Mouse (Mus musculus): Measurements from ENCODE around the gene Cmip. TPM values are rescaled to one million over a fixed set of nuclear protein-coding genes. Genes with fewer than 3 reads are reported as not detected.
A peak's percentile ranks its signal among the peaks of the same experiment; 100 is the strongest.

Cmip gene
- polyA plus RNA-seq, 1 experiment from 2014 or later: 22.6 TPM

GRCm38 (mm10) chr8:117440759-117441158 lies 183.9 kb downstream of the Cmip start:
- Histone ChIP-seq H3K27me3 (ENCODE audit: insufficient read depth, low read length) (no peaks in the 10 kb centered on the region), H3K27ac (ENCODE audit: low read depth) (peak overlapping the region; percentile 66), H3K9me3 (ENCODE audit: low read length) (no peaks in the 10 kb centered on the region), H3K36me3 (replicated peaks; ENCODE audit: insufficient read depth, low read length) (peaks cover 49% of the 10 kb centered on the region), H3K4me1 (ENCODE audit: insufficient read depth) (peaks cover 5% of the 10 kb centered on the region; the same call in 1 of the 2 replicates), H3K4me2 (ENCODE audit: low read depth, low read length) (0 out of 2 replicates have a peak overlapping the region, but pooled peaks have one; percentile 32), H3K9ac (replicated peaks) (no peak overlapping the region), H3K4me3 (ENCODE audit: low read depth, low read length) (no peak overlapping the region)
- DNase-seq (no peak), ATAC-seq (peak; percentile 84)
- peak; percentile 17; the same call in 1 of the 2 replicates for TF ChIP-seq EP300 (IDR thresholded peaks at IDR 0.05; ENCODE audit: low read depth)
- TF ChIP-seq CTCF (IDR thresholded peaks at IDR 0.05; ENCODE audit: low read depth): no peak
- 56% methylated on average over 6 of the region's 6 CpGs for WGBS (ENCODE audit: insufficient replicate concordance)

DNA sequence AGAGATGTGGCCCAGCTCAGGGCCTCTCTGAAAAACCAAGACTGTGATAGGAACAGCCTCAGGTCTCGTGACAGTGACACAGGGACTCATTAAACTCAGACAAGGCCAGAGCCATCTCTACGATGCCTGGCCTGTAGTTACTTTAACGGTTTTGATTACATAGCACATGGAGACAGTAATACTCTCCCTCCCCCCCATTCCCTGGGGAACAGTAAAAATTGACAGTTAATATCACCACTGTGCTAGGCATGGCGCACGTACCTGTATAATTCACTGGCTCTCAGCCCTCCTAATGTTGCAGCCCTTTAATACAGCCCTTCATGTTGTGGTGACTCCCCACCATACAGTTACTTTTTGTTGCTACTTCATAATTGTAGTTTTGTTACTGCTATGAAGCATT lies 188.6 kb downstream of the Cmip start:
- Histone ChIP-seq H3K9me3 (ENCODE audit: low read length) (no peaks in the 10 kb centered on the region), H3K36me3 (replicated peaks; ENCODE audit: insufficient read depth, low read length) (peaks cover 48% of the 10 kb centered on the region), H3K4me3 (ENCODE audit: low read depth, low read length) (no peak overlapping the region), H3K9ac (replicated peaks) (no peak overlapping the region), H3K27ac (ENCODE audit: low read depth) (no peak overlapping the region), H3K27me3 (ENCODE audit: insufficient read depth, low read length) (no peaks in the 10 kb centered on the region), H3K4me1 (ENCODE audit: insufficient read depth) (0 out of 2 replicates have a peak, but pooled peaks cover under 1% of the 10 kb centered on the region), H3K4me2 (ENCODE audit: low read depth, low read length) (no peak overlapping the region)
- no peak for TF ChIP-seq EP300 (IDR thresholded peaks at IDR 0.05; ENCODE audit: low read depth)
- TF ChIP-seq CTCF (IDR thresholded peaks at IDR 0.05; ENCODE audit: low read depth): no peak
- no peak for ATAC-seq
- DNase-seq: no peak
- 91% methylated on average over 5 of the region's 5 CpGs for WGBS (ENCODE audit: insufficient replicate concordance)

DNA sequence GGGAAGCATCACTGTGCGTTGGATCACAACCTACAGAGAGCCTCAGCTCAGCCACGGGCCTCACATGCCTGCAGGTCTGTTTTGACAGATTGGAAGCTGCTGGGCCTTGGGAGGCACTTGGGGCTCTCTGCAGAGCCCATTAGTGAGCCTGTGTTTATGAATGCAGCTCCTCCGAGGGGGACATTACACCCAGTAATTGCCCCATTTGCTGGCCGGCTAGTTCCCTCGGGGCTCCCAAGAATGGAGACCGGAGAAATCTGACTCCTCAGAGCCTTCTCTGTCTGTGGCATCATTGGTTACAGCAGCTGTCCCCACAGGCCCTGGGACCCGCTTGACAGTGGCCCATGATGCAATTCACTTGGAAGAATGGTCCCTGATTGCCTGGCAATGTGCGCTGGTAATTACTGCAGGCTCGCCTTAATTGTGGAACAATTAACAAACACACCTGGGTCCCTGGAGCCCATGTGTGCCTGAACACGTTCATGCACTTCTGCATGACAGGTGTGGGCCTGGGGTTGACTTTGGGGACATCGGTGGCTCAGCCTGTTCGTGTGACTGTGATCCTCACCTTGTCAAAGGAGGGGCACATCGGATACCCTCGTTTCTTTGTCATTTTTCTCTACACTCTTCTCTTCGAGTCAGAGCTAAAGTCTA lies 189.6 kb downstream of the Cmip start:
- Histone ChIP-seq H3K27me3 (ENCODE audit: insufficient read depth, low read length) (no peaks in the 10 kb centered on the region), H3K9me3 (ENCODE audit: low read length) (no peaks in the 10 kb centered on the region), H3K4me1 (ENCODE audit: insufficient read depth) (no peaks in the 10 kb centered on the region), H3K4me3 (ENCODE audit: low read depth, low read length) (no peak overlapping the region), H3K9ac (replicated peaks) (no peak overlapping the region), H3K27ac (ENCODE audit: low read depth) (no peak overlapping the region), H3K36me3 (replicated peaks; ENCODE audit: insufficient read depth, low read length) (peaks cover 56% of the 10 kb centered on the region), H3K4me2 (ENCODE audit: low read depth, low read length) (no peak overlapping the region)
- DNase-seq (no peak), ATAC-seq (no peak)
- no peak for TF ChIP-seq CTCF (IDR thresholded peaks at IDR 0.05; ENCODE audit: low read depth)
- TF ChIP-seq EP300 (IDR thresholded peaks at IDR 0.05; ENCODE audit: low read depth): no peak
- 88% methylated on average over 15 of the region's 15 CpGs for WGBS (ENCODE audit: insufficient replicate concordance)

DNA sequence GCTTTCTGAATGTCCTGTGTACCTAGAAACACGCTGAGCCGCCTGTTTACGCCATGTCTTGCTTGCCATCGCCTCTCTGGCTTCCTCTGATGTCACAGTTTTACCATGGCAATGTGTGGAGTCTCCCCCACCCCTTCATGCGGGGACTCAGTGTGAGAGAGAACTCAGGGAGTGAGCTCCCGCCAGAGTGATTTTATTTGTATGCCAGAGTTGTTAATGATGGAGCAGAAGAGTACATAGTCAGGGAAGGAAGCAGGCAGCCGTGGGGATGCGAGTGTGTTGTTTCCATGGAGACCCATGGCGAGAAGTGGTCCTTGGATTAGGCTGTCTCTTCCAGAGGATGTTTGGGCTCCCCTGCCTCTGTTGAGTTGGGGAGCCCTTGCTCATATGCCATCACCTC lies 194.2 kb downstream of the Cmip start:
- no peaks in the 10 kb centered on the region for H3K27me3 ChIP-seq (ENCODE audit: insufficient read depth, low read length)
- no peaks in the 10 kb centered on the region for H3K4me1 ChIP-seq (ENCODE audit: insufficient read depth)
- ATAC-seq (no peak), DNase-seq (no peak)
- H3K27ac ChIP-seq (ENCODE audit: low read depth): no peak overlapping the region
- H3K9me3 ChIP-seq (ENCODE audit: low read length): no peaks in the 10 kb centered on the region
- no peak overlapping the region for H3K9ac ChIP-seq (replicated peaks)
- H3K4me2 ChIP-seq (ENCODE audit: low read depth, low read length): no peak overlapping the region
- peaks cover 86% of the 10 kb centered on the region for H3K36me3 ChIP-seq (replicated peaks; ENCODE audit: insufficient read depth, low read length)
- WGBS (ENCODE audit: insufficient replicate concordance): 88% methylated on average over 9 of the region's 9 CpGs
- no peak for TF ChIP-seq CTCF (IDR thresholded peaks at IDR 0.05; ENCODE audit: low read depth)
- TF ChIP-seq EP300 (IDR thresholded peaks at IDR 0.05; ENCODE audit: low read depth): no peak
- H3K4me3 ChIP-seq (ENCODE audit: low read depth, low read length): no peak overlapping the region

GRCm38 (mm10) chr8:117453974-117454373 lies 197.1 kb downstream of the Cmip start:
- Histone ChIP-seq H3K9ac (replicated peaks) (no peak overlapping the region), H3K36me3 (replicated peaks; ENCODE audit: insufficient read depth, low read length) (peaks cover 88% of the 10 kb centered on the region), H3K27ac (ENCODE audit: low read depth) (no peak overlapping the region), H3K4me2 (ENCODE audit: low read depth, low read length) (no peak overlapping the region), H3K4me3 (ENCODE audit: low read depth, low read length) (no peak overlapping the region), H3K4me1 (ENCODE audit: insufficient read depth) (no peaks in the 10 kb centered on the region), H3K27me3 (ENCODE audit: insufficient read depth, low read length) (no peaks in the 10 kb centered on the region), H3K9me3 (ENCODE audit: low read length) (no peaks in the 10 kb centered on the region)
- WGBS (ENCODE audit: insufficient replicate concordance): 83% methylated on average over 6 of the region's 6 CpGs
- TF ChIP-seq CTCF (IDR thresholded peaks at IDR 0.05; ENCODE audit: low read depth) (no peak), EP300 (IDR thresholded peaks at IDR 0.05; ENCODE audit: low read depth) (no peak)
- DNase-seq (no peak), ATAC-seq (peak; percentile 28)

DNA sequence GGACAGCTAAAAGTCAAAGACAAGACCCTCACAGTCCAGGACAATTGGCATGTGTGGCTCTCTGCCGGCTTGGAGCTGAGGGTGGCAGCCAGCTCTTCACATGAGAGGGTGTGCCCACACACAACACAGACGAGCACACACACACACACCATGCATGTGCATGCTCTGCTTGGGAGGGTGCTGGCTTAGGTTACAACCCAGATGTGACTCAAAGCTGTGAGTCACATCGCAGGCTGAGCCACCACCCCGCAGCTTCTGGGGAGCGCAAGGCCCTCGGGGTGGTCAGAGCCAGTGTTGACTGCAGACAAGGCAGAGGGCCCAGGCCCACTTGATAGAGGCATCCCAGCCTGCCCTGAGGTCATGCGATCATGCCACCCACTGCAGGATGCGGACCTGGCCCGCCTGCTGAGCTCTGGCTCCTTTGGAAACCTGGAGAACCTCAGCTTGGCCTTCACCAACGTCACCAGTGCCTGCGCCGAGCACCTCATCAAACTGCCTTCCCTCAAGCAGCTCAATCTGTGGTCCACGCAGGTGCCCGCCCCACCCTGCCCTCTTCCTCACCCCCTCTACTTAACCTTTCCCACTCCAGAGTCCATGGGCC lies 197.8 kb downstream of the Cmip start:
- Histone ChIP-seq H3K9ac (replicated peaks) (no peak overlapping the region), H3K36me3 (replicated peaks; ENCODE audit: insufficient read depth, low read length) (peaks cover 93% of the 10 kb centered on the region), H3K4me1 (ENCODE audit: insufficient read depth) (no peaks in the 10 kb centered on the region), H3K27me3 (ENCODE audit: insufficient read depth, low read length) (no peaks in the 10 kb centered on the region), H3K4me2 (ENCODE audit: low read depth, low read length) (no peak overlapping the region), H3K9me3 (ENCODE audit: low read length) (no peaks in the 10 kb centered on the region), H3K27ac (ENCODE audit: low read depth) (no peak overlapping the region), H3K4me3 (ENCODE audit: low read depth, low read length) (no peak overlapping the region)
- 94% methylated on average over 14 of the region's 14 CpGs for WGBS (ENCODE audit: insufficient replicate concordance)
- no peak for TF ChIP-seq CTCF (IDR thresholded peaks at IDR 0.05; ENCODE audit: low read depth)
- TF ChIP-seq EP300 (IDR thresholded peaks at IDR 0.05; ENCODE audit: low read depth): no peak
- DNase-seq: no peak
- no peak for ATAC-seq

Measured in liver, postnatal 0 days (tissue).